Mouse (Mus musculus) retina, embryonic 14.5 days (tissue): ENCODE measurements around the gene Cldn3.
"Not testable (repeated sequence)": the region's sequence is repeated elsewhere in the genome, so short reads cannot be mapped to it uniquely, and the experiment has no call there.

Experiments
- DNase-seq: peaks from one replicate; pipeline ENCODE4 v3.0.0-alpha.2; 2015; ENCODE audit warnings: low spot score

Gene Cldn3

GRCm38 (mm10) chr5:134985633-134986297 is at the start of gene Cldn3:
Gene Cldn3, plus strand, starts transcription at chr5:134986214.
- DNase-seq, result peak; percentile 37

- no peak for DNase-seq
These were observed 49.3 kb upstream of the Cldn3 start for GRCm38 (mm10) chr5:134936626-134937185.

GRCm38 (mm10) chr5:134939069-134939468 is 46.9 kb upstream of the Cldn3 start:
- no peak for DNase-seq

- not testable (repeated sequence) for DNase-seq
These were observed 46.5 kb upstream of the Cldn3 start for GRCm38 (mm10) chr5:134939554-134939953.

GRCm38 (mm10) chr5:134941472-134942209 is 44.4 kb upstream of the Cldn3 start:
- DNase-seq, result no peak

- no peak for DNase-seq
These were observed 43.3 kb upstream of the Cldn3 start for GRCm38 (mm10) chr5:134942740-134943139.

- no peak for DNase-seq
These were observed 41.8 kb upstream of the Cldn3 start for GRCm38 (mm10) chr5:134944179-134944578.

- no peak for DNase-seq
These were observed 40.6 kb upstream of the Cldn3 start for GRCm38 (mm10) chr5:134945266-134945959.

GRCm38 (mm10) chr5:134946063-134946856 is 39.8 kb upstream of the Cldn3 start:
- DNase-seq, result peak; percentile 23

- DNase-seq, result peak; percentile 20
These were observed 39.2 kb upstream of the Cldn3 start, which contains the start of gene Cldn4 for GRCm38 (mm10) chr5:134946857-134947255. Gene Cldn4, minus strand, starts transcription at chr5:134946934.

GRCm38 (mm10) chr5:134947420-134948084 is 38.5 kb upstream of the Cldn3 start:
- no peak for DNase-seq

GRCm38 (mm10) chr5:134948085-134948439 is 38.0 kb upstream of the Cldn3 start:
- DNase-seq, result no peak

- DNase-seq, result no peak
These were observed 34.7 kb upstream of the Cldn3 start for GRCm38 (mm10) chr5:134951053-134951884.

GRCm38 (mm10) chr5:134955491-134955890 is 30.5 kb upstream of the Cldn3 start:
- DNase-seq, result no peak

- DNase-seq, result no peak
These were observed 26.9 kb upstream of the Cldn3 start for GRCm38 (mm10) chr5:134959114-134959513.

- DNase-seq, result no peak
These were observed 25.6 kb upstream of the Cldn3 start for GRCm38 (mm10) chr5:134960430-134960829.

GRCm38 (mm10) chr5:134961519-134961918 is 24.5 kb upstream of the Cldn3 start:
- no peak for DNase-seq

- no peak for DNase-seq
These were observed 22.5 kb upstream of the Cldn3 start for GRCm38 (mm10) chr5:134963546-134963945.

- DNase-seq, result not testable (repeated sequence)
These were observed 21.4 kb upstream of the Cldn3 start for GRCm38 (mm10) chr5:134964655-134965054.

- peak; percentile 88 for DNase-seq
These were observed 20.6 kb upstream of the Cldn3 start for GRCm38 (mm10) chr5:134965473-134965851.
